Mouse (Mus musculus) olfactory bulb, adult 2 months (tissue): ENCODE data around the gene Atp2b4. TPM values are rescaled to one million over a fixed set of nuclear protein-coding genes. Genes with fewer than 3 reads are reported as not detected.

Source experiments
- H3K27ac ChIP-seq: fragments of 200-500 bp; 2 replicates; pipeline ENCODE4 v1.5.1; 2012; ENCODE audit warnings: low read depth, low read length; ENCODE audit not compliant: insufficient read depth
- H3K4me1 ChIP-seq: fragments of 200-500 bp; 2 replicates; pipeline ENCODE4 v1.6.1; 2012; ENCODE audit warnings: low read length; ENCODE audit not compliant: control insufficient read depth, insufficient read depth
- H3K4me3 ChIP-seq: fragments of 200-500 bp; 2 replicates; pipeline ENCODE4 v1.5.1; 2012; ENCODE audit warnings: mild to moderate bottlenecking, low read depth, low read length, moderate library complexity; ENCODE audit not compliant: insufficient read depth
- CTCF ChIP-seq: fragments of 200-500 bp; IDR thresholded peaks from 2 replicates; pipeline ENCODE4 v1.5.1; 2012; ENCODE audit warnings: low read depth, mild to moderate bottlenecking, low read length, moderate library complexity; ENCODE audit not compliant: insufficient read depth
- POLR2A ChIP-seq: fragments of 200-500 bp; IDR thresholded peaks from 2 replicates; pipeline ENCODE4 v1.6.1; 2012; ENCODE audit warnings: mild to moderate bottlenecking, low read depth, low read length, moderate library complexity; ENCODE audit not compliant: insufficient read depth
- WGBS: fragments of 180-500 bp; shearing (Covaris S2); methylation state at CpG from one replicate; pipeline ENCODE4 v1.1.7; 2018; 5-methylcytosine and 5-hydroxymethylcytosine counted together
- polyA plus RNA-seq: library from polyadenylated mRNA; stranded (reverse); fragments of >200 nt; gene quantifications from 2 replicates; pipeline ENCODE4 v1.2.4, GENCODE M21; 2012; ENCODE audit warnings: low replicate concordance; ENCODE audit not compliant: missing spikeins, insufficient read depth, insufficient read length

Gene Atp2b4
- polyA plus RNA-seq, 1 experiment = not detected

DNA sequence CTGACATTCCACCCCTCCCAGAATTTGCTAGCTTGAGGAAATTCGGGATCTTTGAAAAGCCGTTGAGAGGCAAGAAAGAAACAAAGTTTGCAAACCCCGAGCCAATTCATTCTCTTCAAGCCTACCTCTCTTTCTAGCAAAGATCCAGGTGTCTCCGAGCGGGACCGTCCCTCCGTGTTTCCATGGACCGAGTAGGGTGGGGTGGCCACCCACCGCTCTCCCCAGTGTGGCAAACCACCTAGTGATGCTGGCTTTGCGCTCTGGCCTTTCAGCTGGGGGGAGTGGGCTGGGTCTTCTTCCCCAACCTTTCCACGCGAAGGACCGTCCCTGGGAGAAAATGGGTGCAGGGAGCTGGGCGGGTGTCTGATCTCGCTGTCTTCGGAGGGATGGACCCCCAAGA lies 329 bp downstream of the Atp2b4 start:
- Histone ChIP-seq H3K4me1 (peaks cover 23% of the 10 kb centered on the region), H3K4me3 (peak overlapping the region; percentile 55), H3K27ac (no peak overlapping the region)
- WGBS = under 1% methylated on average over 16 of the region's 16 CpGs
- TF ChIP-seq POLR2A = no peak
- no peak for TF ChIP-seq CTCF

DNA sequence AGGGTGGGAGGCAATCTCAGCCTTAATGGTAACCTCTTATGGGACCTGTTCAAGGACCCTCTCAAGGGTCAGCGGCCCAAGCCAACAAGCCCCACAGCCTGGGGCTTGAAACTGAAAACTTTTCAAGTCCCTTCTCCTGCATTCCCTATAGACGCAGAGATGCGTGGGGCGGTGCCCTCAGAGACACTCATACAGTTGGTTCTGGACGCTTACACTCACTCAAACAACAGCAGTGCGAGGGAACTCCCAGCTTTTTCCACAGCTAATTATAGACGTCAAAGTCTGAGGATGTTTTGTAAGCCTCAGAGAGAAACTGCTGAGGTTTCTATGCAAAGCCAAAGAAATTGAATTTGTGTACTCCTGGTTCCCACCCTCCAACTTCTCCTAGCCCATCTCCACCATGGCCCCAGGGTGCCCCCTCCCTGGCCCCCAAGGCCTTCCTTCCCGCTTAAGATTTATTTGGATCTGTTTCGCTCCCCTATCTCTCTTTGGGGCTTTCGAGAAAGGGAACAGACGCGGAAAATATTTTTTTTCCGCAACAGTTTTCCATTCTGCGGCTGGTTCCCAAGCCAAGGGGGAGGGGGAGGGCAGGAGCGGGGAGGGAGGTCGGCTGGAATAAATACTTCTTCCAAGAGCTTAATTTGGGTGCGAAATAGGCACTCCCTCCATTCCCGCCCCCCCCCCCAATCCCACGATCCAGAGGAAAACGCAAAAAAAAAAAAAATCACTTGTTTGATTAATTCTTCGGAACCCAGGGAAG lies 975 bp downstream of the Atp2b4 start:
- 6% methylated on average over 21 of the region's 21 CpGs for WGBS
- TF ChIP-seq POLR2A = no peak
- TF ChIP-seq CTCF = no peak

GRCm38 (mm10) chr1:133798821-133799415 lies 1.9 kb downstream of the Atp2b4 start:
- Histone ChIP-seq H3K27ac (no peak overlapping the region), H3K4me3 (peak overlapping the region; percentile 43), H3K4me1 (peaks cover 23% of the 10 kb centered on the region)
- 80% methylated on average over 1 of the region's 1 CpGs for WGBS
- TF ChIP-seq POLR2A = no peak

More for the DNA sequence above, 975 bp downstream of the Atp2b4 start:
- H3K4me1 ChIP-seq = peaks cover 23% of the 10 kb centered on the region
- H3K4me3 ChIP-seq = peak overlapping the region; percentile 43
- no peak overlapping the region for H3K27ac ChIP-seq

GRCm38 (mm10) chr1:133797979-133798820 lies 2.6 kb downstream of the Atp2b4 start:
- no peak for TF ChIP-seq CTCF
- no peak for TF ChIP-seq POLR2A
- 66% methylated on average over 9 of the region's 9 CpGs for WGBS
- Histone ChIP-seq H3K4me1 (peaks cover 23% of the 10 kb centered on the region), H3K27ac (no peak overlapping the region), H3K4me3 (peak overlapping the region; percentile 34)

DNA sequence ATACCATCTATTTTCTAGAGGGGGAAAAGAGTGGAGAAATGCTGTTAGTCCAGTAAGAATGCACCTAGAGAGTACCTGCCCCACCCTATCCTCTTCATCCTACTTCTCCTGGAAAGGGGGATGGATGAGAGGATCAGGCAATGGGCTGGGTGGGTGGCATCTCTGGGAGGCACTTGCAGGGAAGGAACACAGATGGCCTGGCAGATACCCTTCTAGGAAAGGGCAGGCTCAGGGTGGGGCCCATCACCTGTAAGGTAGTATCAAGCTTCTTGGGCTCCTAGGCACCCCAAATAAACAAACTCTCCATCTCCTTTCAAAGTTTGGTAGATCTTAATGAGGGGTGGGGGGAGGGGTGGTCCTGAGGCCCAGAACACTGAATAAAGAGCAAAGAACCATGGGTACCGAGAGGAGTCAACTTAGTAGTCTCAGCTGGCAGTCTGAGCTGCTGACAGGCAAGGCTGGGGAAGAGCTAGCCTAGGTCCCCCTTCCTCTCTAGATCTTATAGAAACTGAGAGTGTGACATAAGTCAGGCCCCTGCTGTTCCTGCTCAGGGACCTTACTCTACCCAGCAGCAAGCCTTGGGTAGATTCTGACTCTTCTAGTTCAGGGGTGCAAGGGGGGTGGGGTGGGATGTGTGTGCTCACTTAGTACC lies 3.4 kb downstream of the Atp2b4 start:
- no peak overlapping the region for H3K27ac ChIP-seq
- TF ChIP-seq POLR2A (no peak), CTCF (no peak)
- peaks cover 23% of the 10 kb centered on the region for H3K4me1 ChIP-seq
- 0 out of 2 replicates have a peak overlapping the region, but pooled peaks have one; percentile 34 for H3K4me3 ChIP-seq
- 83% methylated on average over 1 of the region's 1 CpGs for WGBS

- H3K4me1 ChIP-seq = peaks cover 9% of the 10 kb centered on the region
- 82% methylated on average over 1 of the region's 1 CpGs for WGBS
- no peak overlapping the region for H3K4me3 ChIP-seq
- TF ChIP-seq POLR2A (no peak), CTCF (no peak)
- H3K27ac ChIP-seq = no peak overlapping the region
Measured at GRCm38 (mm10) chr1:133793646-133794045, 7.2 kb downstream of the Atp2b4 start.

DNA sequence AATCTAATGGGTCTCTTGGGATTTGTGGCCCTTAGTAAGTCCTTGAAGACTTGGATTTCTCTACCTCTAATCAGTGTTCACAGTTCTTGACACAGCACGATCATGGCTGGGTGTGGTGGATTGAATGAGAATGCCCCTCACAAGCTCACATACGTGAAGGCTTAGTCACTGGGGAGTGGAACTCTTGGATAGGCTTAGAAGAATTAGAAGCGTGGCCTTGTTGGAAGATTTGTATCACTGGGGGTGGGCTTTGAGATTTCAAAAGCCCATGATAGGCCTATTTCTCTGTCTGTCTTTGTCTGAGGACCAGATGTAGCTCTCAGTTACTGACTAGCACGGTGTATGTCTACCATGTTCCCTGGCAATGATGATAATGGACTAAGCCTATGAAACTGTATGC lies 10.8 kb downstream of the Atp2b4 start:
- Histone ChIP-seq H3K27ac (no peak overlapping the region), H3K4me1 (peaks cover 9% of the 10 kb centered on the region), H3K4me3 (no peak overlapping the region)
- TF ChIP-seq CTCF = no peak
- 90% methylated on average over 4 of the region's 4 CpGs for WGBS

DNA sequence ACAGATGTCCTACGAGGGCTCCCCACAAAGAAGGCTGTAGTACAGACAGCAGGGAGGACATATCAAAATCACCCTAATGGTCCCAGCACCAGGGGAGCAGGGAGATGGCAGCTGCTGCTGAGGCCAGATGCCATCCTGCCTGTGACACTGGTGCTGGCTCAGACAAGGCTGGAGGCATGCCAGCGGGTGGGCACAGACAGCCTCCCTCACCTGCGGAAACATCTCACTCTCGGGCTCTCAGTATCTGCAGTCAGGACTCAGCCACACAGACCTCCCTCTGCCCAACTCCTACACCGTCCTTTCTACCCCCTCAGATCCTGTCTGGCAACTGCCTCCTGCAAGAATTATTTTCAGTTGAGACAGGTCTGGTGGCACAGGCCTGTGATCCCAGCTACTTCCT lies 12.0 kb downstream of the Atp2b4 start:
- TF ChIP-seq CTCF (no peak), POLR2A (no peak)
- Histone ChIP-seq H3K4me1 (peaks cover 15% of the 10 kb centered on the region), H3K4me3 (no peak overlapping the region), H3K27ac (no peak overlapping the region)
- WGBS = 69% methylated on average over 5 of the region's 5 CpGs
